Mouse (Mus musculus) adrenal gland (tissue): Measurements from ENCODE around the gene Rftn2.

ENCODE experiments used
- intact Hi-C: fragments of 180-260 bp; cut with DNase I; formaldehyde crosslinking; loops from one replicate; pipeline ENCODE4 v1.15.1; 2025

Gene Rftn2

GRCm38 (mm10) chr1:55212771-55213170 lies 13.8 kb downstream of the Rftn2 start:
- intact Hi-C loops: no loop called here

- intact Hi-C loops: no loop called here
Measured at GRCm38 (mm10) chr1:55211081-55211480, 15.5 kb downstream of the Rftn2 start.

GRCm38 (mm10) chr1:55210202-55210965 lies 16.2 kb downstream of the Rftn2 start:
- intact Hi-C loops: no loop called here

GRCm38 (mm10) chr1:55208500-55209140 lies 18.0 kb downstream of the Rftn2 start:
- intact Hi-C loops: no loop called here

- intact Hi-C loops: no loop called here
Measured at GRCm38 (mm10) chr1:55207561-55207960, 19.0 kb downstream of the Rftn2 start.

GRCm38 (mm10) chr1:55205808-55206327 lies 20.7 kb downstream of the Rftn2 start:
- intact Hi-C loops: no loop called here

GRCm38 (mm10) chr1:55201850-55202752 lies 24.5 kb downstream of the Rftn2 start:
- intact Hi-C loops: no loop called here

- intact Hi-C loops: no loop called here
Measured at GRCm38 (mm10) chr1:55198719-55199118, 27.9 kb downstream of the Rftn2 start.

GRCm38 (mm10) chr1:55196327-55197003 lies 30.1 kb downstream of the Rftn2 start:
- intact Hi-C loops: no loop called here

- intact Hi-C loops: no loop called here
Measured at GRCm38 (mm10) chr1:55195021-55195420, 31.6 kb downstream of the Rftn2 start.

GRCm38 (mm10) chr1:55194064-55194915 lies 32.3 kb downstream of the Rftn2 start:
- intact Hi-C loops: loop anchor here (5.0 kb wide), 2 partner anchors 43 to 188 kb away; partner anchors contain the start of gene Mars2

GRCm38 (mm10) chr1:55193316-55193715 lies 33.3 kb downstream of the Rftn2 start:
- intact Hi-C loops: loop anchor here (5.0 kb wide), 2 partner anchors 44 to 189 kb away; partner anchors contain the start of gene Mars2

GRCm38 (mm10) chr1:55192824-55193223 lies 33.8 kb downstream of the Rftn2 start:
- intact Hi-C loops: loop anchor here (5.0 kb wide), 2 partner anchors 44 to 189 kb away; partner anchors contain the start of gene Mars2

GRCm38 (mm10) chr1:55192015-55192414 lies 34.6 kb downstream of the Rftn2 start:
- intact Hi-C loops: loop anchor here (5.0 kb wide), 2 partner anchors 45 to 190 kb away; partner anchors contain the start of gene Mars2

GRCm38 (mm10) chr1:55186592-55187210 lies 39.9 kb downstream of the Rftn2 start:
- intact Hi-C loops: no loop called here

GRCm38 (mm10) chr1:55185718-55186117 lies 40.9 kb downstream of the Rftn2 start:
- intact Hi-C loops: no loop called here

- intact Hi-C loops: no loop called here
Measured at GRCm38 (mm10) chr1:55182392-55182791, 44.2 kb downstream of the Rftn2 start.

- intact Hi-C loops: no loop called here
Measured at GRCm38 (mm10) chr1:55179917-55180566, 46.5 kb downstream of the Rftn2 start.
